Mouse (Mus musculus) lung, adult 2 months (tissue): ENCODE data around the gene Zfp146.

Experiments used
- CTCF ChIP-seq: fragments of 200-500 bp; IDR thresholded peaks from 2 replicates; pipeline ENCODE4 v1.5.1; 2011; ENCODE audit warnings: mild to moderate bottlenecking, low read length, control low read depth; ENCODE audit not compliant: insufficient read depth
- POLR2A ChIP-seq: fragments of 200-500 bp; IDR thresholded peaks from 2 replicates; pipeline ENCODE4 v1.6.1; 2011; ENCODE audit warnings: low read depth, mild to moderate bottlenecking, control low read depth, low read length, borderline replicate concordance; ENCODE audit errors: extremely low read depth

- TF ChIP-seq CTCF (peak; percentile 71), POLR2A (no peak)
These were observed 47.2 kb upstream of the Zfp146 start for GRCm38 (mm10) chr7:30216723-30217151.
